Mouse (Mus musculus): ENCODE measurements around the gene Sh2b1. TPM values are rescaled to one million over a fixed set of nuclear protein-coding genes. Genes with fewer than 3 reads are reported as not detected.

Sh2b1 gene
- polyA plus RNA-seq, 1 experiment = 43.8 TPM

DNA sequence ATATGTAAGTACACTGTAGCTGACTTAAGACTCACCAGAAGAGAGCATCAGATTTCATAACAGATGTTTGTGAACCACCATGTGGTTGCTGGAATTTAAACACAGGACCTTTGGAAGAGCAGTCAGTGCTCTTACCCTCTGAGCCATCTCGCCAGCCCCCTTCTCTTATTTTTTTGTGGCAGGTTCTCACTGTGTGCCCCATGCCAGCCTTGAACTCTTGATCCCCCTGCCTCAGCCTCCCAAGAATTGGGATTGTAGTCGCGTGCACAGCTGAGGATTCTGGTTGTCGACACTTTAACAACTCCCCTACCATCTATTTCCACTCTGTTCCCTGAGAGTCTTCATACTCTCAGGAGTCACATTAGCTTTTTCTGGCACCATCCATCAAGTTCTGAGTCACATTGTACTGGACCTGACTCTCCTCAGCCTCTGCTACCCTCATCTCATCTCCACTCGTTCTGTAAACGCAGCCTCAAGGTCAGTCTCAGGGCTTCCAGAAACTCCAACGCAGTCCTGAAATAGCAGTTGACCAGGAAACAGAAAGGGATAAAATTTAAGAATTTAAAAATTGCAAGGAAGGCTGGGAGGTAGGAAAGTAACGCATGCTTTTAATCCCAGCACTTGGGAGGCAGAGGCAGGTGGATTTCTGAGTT lies 32.0 kb upstream of the Sh2b1 start:
- Histone ChIP-seq H3K9ac (ENCODE audit: low read depth, poor library complexity, severe bottlenecking) (no peak overlapping the region), H3K27me3 (ENCODE audit: control insufficient read depth, insufficient read depth, low read length, poor library complexity, severe bottlenecking) (no peaks in the 10 kb centered on the region), H3K36me3 (ENCODE audit: control insufficient read depth, insufficient read depth, low read length, poor library complexity, severe bottlenecking) (no peaks in the 10 kb centered on the region), H3K9me3 (replicated peaks; ENCODE audit: control insufficient read depth, insufficient read depth, low read length, poor library complexity, severe bottlenecking) (no peaks in the 10 kb centered on the region), H3K4me1 (ENCODE audit: control insufficient read depth, insufficient read depth, low read length) (no peaks in the 10 kb centered on the region), H3K27ac (ENCODE audit: insufficient read depth, low read length) (no peak overlapping the region), H3K4me3 (ENCODE audit: low read depth, low read length) (no peak overlapping the region)
- TF ChIP-seq CTCF (IDR thresholded peaks at IDR 0.05; ENCODE audit: low read depth, low read length) (no peak), EP300 (IDR thresholded peaks at IDR 0.05; ENCODE audit: insufficient read depth, low read depth, low read length) (no peak), POLR2A (IDR thresholded peaks at IDR 0.05; ENCODE audit: insufficient read depth, low read length) (no peak)

DNA sequence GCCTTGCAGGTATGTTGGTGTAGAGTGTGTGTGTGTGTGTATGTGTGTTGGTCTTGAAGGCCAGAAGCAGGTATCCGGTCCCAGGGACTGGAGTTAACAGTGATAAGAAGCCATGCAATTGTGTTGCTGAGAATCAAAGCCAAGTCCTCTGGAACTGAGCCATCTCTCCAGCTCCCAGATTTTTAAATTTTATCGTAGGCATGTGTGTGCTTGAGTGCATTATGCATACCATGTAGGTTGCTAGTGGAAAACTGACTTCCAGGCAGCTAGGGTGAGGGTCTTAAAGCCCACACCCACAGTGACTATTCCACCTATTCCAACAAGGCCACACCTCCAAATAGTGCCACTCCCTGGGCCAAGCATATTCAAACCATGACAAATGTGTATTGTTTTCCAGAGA lies 29.7 kb upstream of the Sh2b1 start:
- Histone ChIP-seq H3K4me1 (ENCODE audit: control insufficient read depth, insufficient read depth, low read length) (peaks cover 2% of the 10 kb centered on the region), H3K4me3 (ENCODE audit: low read depth, low read length) (no peak overlapping the region), H3K9ac (ENCODE audit: low read depth, poor library complexity, severe bottlenecking) (no peak overlapping the region), H3K27me3 (ENCODE audit: control insufficient read depth, insufficient read depth, low read length, poor library complexity, severe bottlenecking) (no peaks in the 10 kb centered on the region), H3K9me3 (replicated peaks; ENCODE audit: control insufficient read depth, insufficient read depth, low read length, poor library complexity, severe bottlenecking) (no peaks in the 10 kb centered on the region), H3K36me3 (ENCODE audit: control insufficient read depth, insufficient read depth, low read length, poor library complexity, severe bottlenecking) (peaks cover 14% of the 10 kb centered on the region), H3K27ac (ENCODE audit: insufficient read depth, low read length) (peak overlapping the region; percentile 41)
- TF ChIP-seq EP300 (IDR thresholded peaks at IDR 0.05; ENCODE audit: insufficient read depth, low read depth, low read length) (no peak), POLR2A (IDR thresholded peaks at IDR 0.05; ENCODE audit: insufficient read depth, low read length) (no peak)

DNA sequence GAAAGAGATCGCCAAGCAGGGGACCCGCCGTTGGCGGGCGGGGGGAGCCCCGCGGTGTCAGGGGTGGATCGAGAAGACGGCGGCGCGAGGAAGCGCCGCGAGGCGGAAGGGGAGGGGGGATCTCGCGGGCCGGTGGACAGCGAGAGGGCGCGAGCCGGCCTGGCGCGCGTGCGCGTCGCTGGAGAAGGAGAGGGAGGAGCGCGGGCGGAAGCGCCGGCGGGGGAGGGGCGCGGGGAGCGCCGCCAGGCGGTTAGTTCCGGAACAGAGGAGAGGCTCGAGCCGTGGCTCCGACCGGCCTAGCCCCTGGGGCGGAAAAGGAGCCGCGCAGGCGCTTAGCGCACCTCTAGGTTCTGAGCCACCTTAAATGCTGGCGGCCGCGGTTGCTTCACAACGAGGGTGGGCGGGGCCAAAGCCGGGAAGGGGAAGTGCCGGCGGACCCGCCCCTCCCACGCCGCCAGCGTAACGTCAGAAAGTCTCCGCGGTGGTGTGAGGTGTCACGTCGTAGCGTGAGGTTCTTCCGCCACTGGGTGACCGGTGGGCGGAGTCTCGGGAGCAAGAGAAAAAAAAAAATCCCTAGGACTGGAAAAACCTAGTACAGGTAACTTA lies 28.2 kb upstream of the Sh2b1 start, which contains the start of gene Atxn2l:
Gene Atxn2l, minus strand, starts transcription at position 165 of the 606 bp plus-strand sequence.
- TF ChIP-seq EP300 (IDR thresholded peaks at IDR 0.05; ENCODE audit: insufficient read depth, low read depth, low read length) = peak; percentile 87; the same call in 1 of the 2 replicates
- TF ChIP-seq POLR2A (IDR thresholded peaks at IDR 0.05; ENCODE audit: insufficient read depth, low read length) = peak; percentile 72
- peak; percentile 34 for TF ChIP-seq CTCF (IDR thresholded peaks at IDR 0.05; ENCODE audit: low read depth, low read length)

DNA sequence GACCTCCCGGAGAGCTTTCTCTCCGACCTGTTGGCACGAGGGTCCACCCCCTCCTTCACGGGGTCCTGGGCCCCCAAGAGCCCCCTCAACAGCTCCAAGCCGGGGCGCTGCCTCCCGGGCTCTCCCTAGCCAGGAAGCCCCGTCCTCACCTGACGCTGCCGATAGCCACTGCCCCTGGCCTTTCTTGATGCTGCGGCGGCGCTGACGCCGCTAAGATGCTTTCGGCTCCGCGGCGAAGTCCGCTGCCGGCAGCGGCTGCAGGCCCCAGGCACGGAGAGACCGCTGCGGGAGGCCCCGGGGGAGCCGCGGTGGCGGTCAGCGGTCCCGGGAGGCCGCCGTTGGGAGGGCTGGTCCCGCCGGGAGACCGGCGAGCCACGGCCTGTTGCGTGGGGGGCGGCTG lies 27.5 kb upstream of the Sh2b1 start:
- H3K4me1 ChIP-seq (ENCODE audit: control insufficient read depth, insufficient read depth, low read length) = peaks cover 2% of the 10 kb centered on the region
- H3K4me3 ChIP-seq (ENCODE audit: low read depth, low read length) = peak overlapping the region; percentile 92
- no peaks in the 10 kb centered on the region for H3K27me3 ChIP-seq (ENCODE audit: control insufficient read depth, insufficient read depth, low read length, poor library complexity, severe bottlenecking)
- peak overlapping the region; percentile 87 for H3K27ac ChIP-seq (ENCODE audit: insufficient read depth, low read length)
- H3K36me3 ChIP-seq (ENCODE audit: control insufficient read depth, insufficient read depth, low read length, poor library complexity, severe bottlenecking) = peaks cover 35% of the 10 kb centered on the region
- H3K9ac ChIP-seq (ENCODE audit: low read depth, poor library complexity, severe bottlenecking) = peak overlapping the region; percentile 100
- no peaks in the 10 kb centered on the region for H3K9me3 ChIP-seq (replicated peaks; ENCODE audit: control insufficient read depth, insufficient read depth, low read length, poor library complexity, severe bottlenecking)
- TF ChIP-seq CTCF (IDR thresholded peaks at IDR 0.05; ENCODE audit: low read depth, low read length) (no peak), EP300 (IDR thresholded peaks at IDR 0.05; ENCODE audit: insufficient read depth, low read depth, low read length) (no peak), POLR2A (IDR thresholded peaks at IDR 0.05; ENCODE audit: insufficient read depth, low read length) (no peak)

More for the DNA sequence above, 28.2 kb upstream of the Sh2b1 start, which contains the start of gene Atxn2l:
- peak within 1 kb of the TSS; percentile 87 for H3K27ac ChIP-seq (ENCODE audit: insufficient read depth, low read length)
- H3K4me1 ChIP-seq (ENCODE audit: control insufficient read depth, insufficient read depth, low read length) = peaks cover 2% of the 10 kb centered on the region
- no peaks in the 10 kb centered on the region for H3K27me3 ChIP-seq (ENCODE audit: control insufficient read depth, insufficient read depth, low read length, poor library complexity, severe bottlenecking)
- no peaks in the 10 kb centered on the region for H3K9me3 ChIP-seq (replicated peaks; ENCODE audit: control insufficient read depth, insufficient read depth, low read length, poor library complexity, severe bottlenecking)
- H3K36me3 ChIP-seq (ENCODE audit: control insufficient read depth, insufficient read depth, low read length, poor library complexity, severe bottlenecking) = peaks cover 29% of the 10 kb centered on the region
- H3K9ac ChIP-seq (ENCODE audit: low read depth, poor library complexity, severe bottlenecking) = peak within 1 kb of the TSS; percentile 100
- H3K4me3 ChIP-seq (ENCODE audit: low read depth, low read length) = peak within 1 kb of the TSS; percentile 92

DNA sequence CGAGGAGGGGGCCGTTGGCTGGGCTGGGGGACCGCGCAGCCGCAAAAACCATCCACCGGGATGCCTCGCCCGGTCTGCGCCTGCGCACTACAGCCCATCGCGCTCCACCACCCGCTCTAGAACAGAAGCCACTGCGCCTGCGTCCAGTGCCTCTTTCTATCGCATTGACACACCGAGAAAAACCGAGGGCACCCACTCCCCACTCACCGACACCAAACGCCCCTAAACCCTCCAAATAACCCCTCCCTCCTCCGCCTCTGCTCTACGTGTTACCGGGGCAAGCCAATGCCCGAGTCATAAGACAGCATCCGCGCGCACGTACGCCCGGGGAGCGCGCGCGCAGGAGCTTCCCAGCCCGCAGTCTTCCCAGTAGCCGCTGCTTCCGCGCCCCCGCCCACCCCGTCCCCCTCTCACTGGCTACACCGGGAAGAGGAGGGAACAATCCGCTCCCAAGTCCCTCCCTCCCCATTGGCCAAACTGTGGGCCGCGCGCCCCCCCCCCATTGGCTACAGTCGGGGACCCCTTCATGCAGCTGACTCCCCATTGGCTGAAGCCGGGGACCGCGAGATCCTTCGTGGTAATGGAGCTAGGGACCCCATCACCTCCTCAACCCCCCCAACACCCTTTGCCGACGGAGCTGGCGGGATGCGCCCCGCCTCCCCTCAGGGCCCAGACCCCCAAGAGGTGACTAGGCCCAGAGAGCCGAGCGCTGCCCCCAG lies 27.0 kb upstream of the Sh2b1 start:
- peaks cover 41% of the 10 kb centered on the region for H3K36me3 ChIP-seq (ENCODE audit: control insufficient read depth, insufficient read depth, low read length, poor library complexity, severe bottlenecking)
- no peaks in the 10 kb centered on the region for H3K27me3 ChIP-seq (ENCODE audit: control insufficient read depth, insufficient read depth, low read length, poor library complexity, severe bottlenecking)
- H3K9me3 ChIP-seq (replicated peaks; ENCODE audit: control insufficient read depth, insufficient read depth, low read length, poor library complexity, severe bottlenecking) = no peaks in the 10 kb centered on the region
- H3K4me1 ChIP-seq (ENCODE audit: control insufficient read depth, insufficient read depth, low read length) = peaks cover 2% of the 10 kb centered on the region
- peak overlapping the region; percentile 94 for H3K4me3 ChIP-seq (ENCODE audit: low read depth, low read length)
- no peak for TF ChIP-seq CTCF (IDR thresholded peaks at IDR 0.05; ENCODE audit: low read depth, low read length)
- TF ChIP-seq EP300 (IDR thresholded peaks at IDR 0.05; ENCODE audit: insufficient read depth, low read depth, low read length) = no peak
- TF ChIP-seq POLR2A (IDR thresholded peaks at IDR 0.05; ENCODE audit: insufficient read depth, low read length) = peak; percentile 48
- H3K27ac ChIP-seq (ENCODE audit: insufficient read depth, low read length) = peak overlapping the region; percentile 91
- peak overlapping the region; percentile 100 for H3K9ac ChIP-seq (ENCODE audit: low read depth, poor library complexity, severe bottlenecking)

All from ES-Bruce4 (cell line).